Mouse (Mus musculus) heart, postnatal 0 days (tissue): Measurements from ENCODE around the gene Slc9a3r2. TPM values are rescaled to one million over a fixed set of nuclear protein-coding genes. Genes with fewer than 3 reads are reported as not detected.

Source experiments
- ATAC-seq: fragments of 200-750 bp; cut with Nextera tagmentation; 2 replicates; pipeline ENCODE4 v1.8.0; 2017; ENCODE audit warnings: low read depth, moderate number of reproducible peaks, moderate library complexity; ENCODE audit not compliant: insufficient read depth
- DNase-seq: peaks from one replicate; pipeline ENCODE4 v3.0.0-alpha.2; 2016; ENCODE audit warnings: low spot score
- H3K27ac ChIP-seq: fragments of 300-500 bp; sonication (generic); 2 replicates; pipeline ENCODE4 v1.5.1; 2014; ENCODE audit warnings: low read depth, mild to moderate bottlenecking
- H3K27me3 ChIP-seq: fragments of 300-500 bp; sonication (generic); 2 replicates; pipeline ENCODE4 v1.6.1; 2014; ENCODE audit warnings: low read length, mixed read lengths; ENCODE audit not compliant: control insufficient read depth, insufficient read depth
- H3K36me3 ChIP-seq: fragments of 300-500 bp; sonication (generic); replicated peaks from 2 replicates; pipeline ENCODE4 v1.6.1; 2014; ENCODE audit warnings: low read length, mixed read lengths; ENCODE audit not compliant: control insufficient read depth, insufficient read depth
- H3K4me1 ChIP-seq: fragments of 300-500 bp; sonication (generic); 2 replicates; pipeline ENCODE4 v1.6.1; 2014; ENCODE audit warnings: antibody characterized with exemption; ENCODE audit not compliant: control insufficient read depth, insufficient read depth
- H3K4me2 ChIP-seq: fragments of 300-500 bp; sonication (generic); 2 replicates; pipeline ENCODE4 v1.6.1; 2014; ENCODE audit warnings: low read depth, mild to moderate bottlenecking, low read length, moderate library complexity
- H3K4me3 ChIP-seq: fragments of 300-500 bp; sonication (generic); 2 replicates; pipeline ENCODE4 v1.5.1; 2014; ENCODE audit warnings: low read depth, low read length
- H3K9ac ChIP-seq: fragments of 300-500 bp; sonication (generic); replicated peaks from 2 replicates; pipeline ENCODE4 v1.6.1; 2014; ENCODE audit warnings: low read depth, low read length, mixed read lengths
- H3K9me3 ChIP-seq: fragments of 300-500 bp; sonication (generic); replicated peaks from 2 replicates; pipeline ENCODE4 v1.6.1; 2016; ENCODE audit warnings: low read length; ENCODE audit not compliant: control insufficient read depth
- CTCF ChIP-seq: IDR thresholded peaks from 2 replicates; pipeline ENCODE4 v1.5.1; 2016; ENCODE audit warnings: antibody characterized with exemption, control low read depth, low read depth
- EP300 ChIP-seq: IDR thresholded peaks from 2 replicates; pipeline ENCODE4 v1.6.1; 2016; ENCODE audit warnings: antibody characterized with exemption, low read depth
- WGBS: fragments of 180-500 bp; shearing (Covaris S2); extraction: QIAGEN DNeasy Blood & Tissue Kit; methylation state at CpG from one replicate; pipeline ENCODE4 v1.1.7; 2014; 5-methylcytosine and 5-hydroxymethylcytosine counted together
- polyA plus RNA-seq: library from polyadenylated mRNA; unstranded; fragments of >200 nt; fragmentation: Nextera tagmentation; extraction: Ambion mirVana; gene quantifications from 2 replicates; pipeline ENCODE4 v1.2.1, GENCODE M21; 2015
- total RNA-seq: library from RNA; depleted of rRNA; stranded (reverse); fragments of >200 nt; gene quantifications from 2 replicates; pipeline ENCODE4 v1.2.3, GENCODE M21; 2014; ENCODE audit warnings: low replicate concordance

Slc9a3r2 gene
- total and polyA plus RNA-seq, 2 experiments from 2014 or later = 68.1 to 87.9 TPM

GRCm38 (mm10) chr17:24604557-24604956 is 45.6 kb downstream of the Slc9a3r2 start:
- no peaks in the 10 kb centered on the region for H3K4me1 ChIP-seq
- no peaks in the 10 kb centered on the region for H3K27me3 ChIP-seq
- no peaks in the 10 kb centered on the region for H3K9me3 ChIP-seq
- DNase-seq (no peak), ATAC-seq (no peak)
- 56% methylated on average over 3 of the region's 3 CpGs for WGBS
- H3K4me3 ChIP-seq = no peak overlapping the region
- H3K4me2 ChIP-seq = no peak overlapping the region
- H3K36me3 ChIP-seq = peaks cover 85% of the 10 kb centered on the region
- TF ChIP-seq EP300 (no peak), CTCF (no peak)
- no peak overlapping the region for H3K9ac ChIP-seq
- no peak overlapping the region for H3K27ac ChIP-seq

- no peak for DNase-seq
- H3K4me1 ChIP-seq = no peaks in the 10 kb centered on the region
- no peak overlapping the region for H3K27ac ChIP-seq
- ATAC-seq = no peak
- no peaks in the 10 kb centered on the region for H3K9me3 ChIP-seq
- 86% methylated on average over 8 of the region's 8 CpGs for WGBS
- H3K4me2 ChIP-seq = no peak overlapping the region
- H3K4me3 ChIP-seq = no peak overlapping the region
- TF ChIP-seq EP300 = no peak
- TF ChIP-seq CTCF = no peak
- H3K9ac ChIP-seq = no peak overlapping the region
- peaks cover 91% of the 10 kb centered on the region for H3K36me3 ChIP-seq
- H3K27me3 ChIP-seq = no peaks in the 10 kb centered on the region
Measured at GRCm38 (mm10) chr17:24603961-24604360, 46.2 kb downstream of the Slc9a3r2 start.

DNA sequence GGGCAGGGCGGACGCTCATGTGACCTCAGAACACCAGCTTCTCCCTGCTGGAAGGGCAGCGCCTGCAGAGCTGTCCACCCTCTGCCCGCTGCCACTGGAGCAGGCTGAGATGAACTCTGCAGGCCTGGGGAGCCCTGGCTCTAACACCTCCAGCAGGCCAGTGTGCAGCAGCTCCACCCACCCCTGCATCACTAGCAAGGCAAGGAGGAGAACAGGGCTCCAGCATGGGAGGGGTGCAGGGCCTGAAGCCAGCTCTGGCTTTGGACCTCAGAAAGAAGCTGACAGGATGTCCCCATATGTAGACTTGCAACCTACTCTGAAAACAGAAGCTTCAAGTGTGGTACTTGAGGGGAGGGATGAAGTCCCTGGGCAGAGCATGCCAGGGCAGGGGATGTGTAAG is 49.6 kb downstream of the Slc9a3r2 start:
- Histone ChIP-seq H3K4me1 (no peaks in the 10 kb centered on the region), H3K27me3 (no peaks in the 10 kb centered on the region), H3K27ac (no peak overlapping the region), H3K4me2 (no peak overlapping the region), H3K4me3 (no peak overlapping the region), H3K9ac (no peak overlapping the region), H3K9me3 (no peaks in the 10 kb centered on the region), H3K36me3 (peaks cover 91% of the 10 kb centered on the region)
- 89% methylated on average over 3 of the region's 4 CpGs for WGBS
- no peak for DNase-seq
- TF ChIP-seq EP300 (no peak), CTCF (no peak)
- no peak for ATAC-seq

GRCm38 (mm10) chr17:24597989-24598388 is 52.1 kb downstream of the Slc9a3r2 start:
- H3K27me3 ChIP-seq = no peaks in the 10 kb centered on the region
- peaks cover 99% of the 10 kb centered on the region for H3K36me3 ChIP-seq
- H3K4me3 ChIP-seq = no peak overlapping the region
- WGBS = 83% methylated on average over 3 of the region's 3 CpGs
- TF ChIP-seq CTCF (no peak), EP300 (no peak)
- no peak overlapping the region for H3K4me2 ChIP-seq
- H3K27ac ChIP-seq = no peak overlapping the region
- ATAC-seq = no peak
- no peaks in the 10 kb centered on the region for H3K9me3 ChIP-seq
- H3K4me1 ChIP-seq = no peaks in the 10 kb centered on the region
- no peak overlapping the region for H3K9ac ChIP-seq
- peak; percentile 4 for DNase-seq

GRCm38 (mm10) chr17:24596471-24597183 is 53.5 kb downstream of the Slc9a3r2 start:
- WGBS = 84% methylated on average over 19 of the region's 19 CpGs
- TF ChIP-seq EP300 (no peak), CTCF (no peak)
- no peaks in the 10 kb centered on the region for H3K27me3 ChIP-seq
- ATAC-seq = no peak
- H3K9ac ChIP-seq = no peak overlapping the region
- peaks cover 99% of the 10 kb centered on the region for H3K36me3 ChIP-seq
- peak; percentile 5 for DNase-seq
- no peak overlapping the region for H3K4me2 ChIP-seq
- no peak overlapping the region for H3K27ac ChIP-seq
- no peaks in the 10 kb centered on the region for H3K9me3 ChIP-seq
- H3K4me3 ChIP-seq = no peak overlapping the region
- H3K4me1 ChIP-seq = no peaks in the 10 kb centered on the region

- no peaks in the 10 kb centered on the region for H3K27me3 ChIP-seq
- ATAC-seq (no peak), DNase-seq (peak; percentile 3)
- no peak overlapping the region for H3K27ac ChIP-seq
- H3K4me1 ChIP-seq = no peaks in the 10 kb centered on the region
- no peaks in the 10 kb centered on the region for H3K9me3 ChIP-seq
- 75% methylated on average over 5 of the region's 5 CpGs for WGBS
- no peak overlapping the region for H3K4me2 ChIP-seq
- peaks cover 99% of the 10 kb centered on the region for H3K36me3 ChIP-seq
- TF ChIP-seq EP300 (no peak), CTCF (no peak)
- no peak overlapping the region for H3K9ac ChIP-seq
- no peak overlapping the region for H3K4me3 ChIP-seq
Measured at GRCm38 (mm10) chr17:24596073-24596466, 54.1 kb downstream of the Slc9a3r2 start.
